In genomic region chr11:117986126-117987031, GRCm38 (mm10) we compare ENCODE assay signal across 8 mouse cellular contexts. TPM values are rescaled to one million over a fixed set of nuclear protein-coding genes. Genes with fewer than 3 reads are reported as not detected.
DNase-seq lines count a peak whose midpoint lies in the region; ATAC-seq and TF ChIP-seq lines count a peak whose summit lies in the region.

TSS of gene Pgs1 (plus strand) at chr11:117986292.

- no peaks in the 10 kb centered on the region for H3K36me3 ChIP-seq in C2C12 (ENCODE audit: control insufficient read depth, insufficient read depth)
- H3K36me3 ChIP-seq in heart, embryonic 11.5 days (ENCODE audit: control insufficient read depth, insufficient read depth, low read length) = no peaks in the 10 kb centered on the region
- no peaks in the 10 kb centered on the region for H3K36me3 ChIP-seq in kidney, embryonic 15.5 days
- H3K36me3 ChIP-seq in liver, embryonic 11.5 days (ENCODE audit: control insufficient read depth, insufficient read depth, low read length) = no peaks in the 10 kb centered on the region
- no peaks in the 10 kb centered on the region for H3K36me3 ChIP-seq in myocyte (ENCODE audit: control insufficient read depth, insufficient read depth)

- TF ChIP-seq CTCF in C2C12 (IDR thresholded peaks at IDR 0.05; ENCODE audit: control insufficient read depth, insufficient read depth, insufficient read length) = no peak

- H3K27me3 ChIP-seq in C2C12 (ENCODE audit: control insufficient read depth, insufficient read depth, insufficient read length) (no peaks in the 10 kb centered on the region), myocyte (ENCODE audit: control insufficient read depth, insufficient read depth, insufficient read length) (no peaks in the 10 kb centered on the region)
- no peaks in the 10 kb centered on the region for H3K27me3 ChIP-seq in heart, embryonic 11.5 days (ENCODE audit: control insufficient read depth, insufficient read depth, low read length)
- no peaks in the 10 kb centered on the region for H3K27me3 ChIP-seq in kidney, embryonic 15.5 days
- H3K27me3 ChIP-seq in liver, embryonic 11.5 days (replicated peaks; ENCODE audit: control insufficient read depth, insufficient read depth, low read length) = no peaks in the 10 kb centered on the region

- H3K79me2 ChIP-seq in C2C12 (ENCODE audit: control insufficient read depth, insufficient read depth) (peaks cover 46% of the 10 kb centered on the region), myocyte (ENCODE audit: control insufficient read depth, insufficient read depth) (peaks cover 41% of the 10 kb centered on the region)

- peak; percentile 73 for TF ChIP-seq POLR2A in myocyte (IDR thresholded peaks at IDR 0.05; ENCODE audit: insufficient read length, low read depth)

- H3K4me2 ChIP-seq in heart, embryonic 11.5 days = peak within 1 kb of the TSS; percentile 93
- peak within 1 kb of the TSS; percentile 90 for H3K4me2 ChIP-seq in kidney, embryonic 15.5 days
- peak within 1 kb of the TSS; percentile 71 for H3K4me2 ChIP-seq in liver, embryonic 11.5 days
- H3K4me2 ChIP-seq in myocyte (ENCODE audit: low read depth) = peak within 1 kb of the TSS; percentile 99

- H3K79me3 ChIP-seq in C2C12 (ENCODE audit: low read depth) = peaks cover 38% of the 10 kb centered on the region

- H3K9me3 ChIP-seq in heart, embryonic 11.5 days (replicated peaks; ENCODE audit: control insufficient read depth, low read length) = no peaks in the 10 kb centered on the region
- no peaks in the 10 kb centered on the region for H3K9me3 ChIP-seq in kidney, embryonic 15.5 days (replicated peaks)
- H3K9me3 ChIP-seq in liver, embryonic 11.5 days (ENCODE audit: control insufficient read depth, low read length) = no peaks in the 10 kb centered on the region

- H3K4me1 ChIP-seq in heart, embryonic 11.5 days (ENCODE audit: control insufficient read depth, insufficient read depth, low read length) = peaks cover 35% of the 10 kb centered on the region
- H3K4me1 ChIP-seq in kidney, embryonic 15.5 days = peaks cover 43% of the 10 kb centered on the region
- peaks cover 43% of the 10 kb centered on the region for H3K4me1 ChIP-seq in liver, embryonic 11.5 days (replicated peaks; ENCODE audit: control insufficient read depth, insufficient read depth, low read length)

- WGBS in heart, embryonic 11.5 days (ENCODE audit: insufficient replicate concordance) = 6% methylated on average over 51 of the region's 51 CpGs
- WGBS in kidney, embryonic 15.5 days = 6% methylated on average over 50 of the region's 51 CpGs
- 7% methylated on average over 51 of the region's 51 CpGs for WGBS in liver, embryonic 11.5 days

- peak; percentile 90 for ATAC-seq in erythroblast, adult 5-6 weeks (replicated peaks; ENCODE audit: low FRiP score, poor library complexity, severe bottlenecking)
- peak; percentile 64 for ATAC-seq in heart, embryonic 11.5 days (replicated peaks; ENCODE audit: insufficient number of reproducible peaks, low FRiP score, low TSS enrichment)
- ATAC-seq in kidney, embryonic 15.5 days (replicated peaks; ENCODE audit: low FRiP score) = peak; percentile 90
- ATAC-seq in liver, embryonic 11.5 days (replicated peaks; ENCODE audit: low FRiP score) = peak; percentile 82

- DNase-seq in brain, adult 2 months (ENCODE audit: low read depth, low spot score) = peak; percentile 96
- peak; percentile 91 for DNase-seq in liver, embryonic 11.5 days (ENCODE audit: low spot score)
- DNase-seq in spleen, postnatal 4 days (ENCODE audit: low spot score in 2 of 2) = peak; percentile 88 to 96

- peak within 1 kb of the TSS; percentile 46; the same call in 1 of the 2 replicates for H3K27ac ChIP-seq in heart, embryonic 11.5 days (ENCODE audit: low read depth, low read length)
- H3K27ac ChIP-seq in kidney, embryonic 15.5 days = peak within 1 kb of the TSS; percentile 52
- H3K27ac ChIP-seq in liver, embryonic 11.5 days (ENCODE audit: low read depth, low read length) = peak within 1 kb of the TSS; percentile 65

- peak within 1 kb of the TSS; percentile 92 for H3K4me3 ChIP-seq in C2C12 (ENCODE audit: insufficient read depth, poor library complexity, severe bottlenecking)
- peak within 1 kb of the TSS; percentile 100 for H3K4me3 ChIP-seq in heart, embryonic 11.5 days (ENCODE audit: low read depth, low read length)
- H3K4me3 ChIP-seq in kidney, embryonic 15.5 days (replicated peaks) = peak within 1 kb of the TSS; percentile 95
- H3K4me3 ChIP-seq in liver, embryonic 11.5 days (ENCODE audit: low read depth, low read length) = peak within 1 kb of the TSS; percentile 85
- peak within 1 kb of the TSS; percentile 53 for H3K4me3 ChIP-seq in myocyte

- peak within 1 kb of the TSS; percentile 88 for H3K9ac ChIP-seq in heart, embryonic 11.5 days (ENCODE audit: low read depth, low read length)
- H3K9ac ChIP-seq in kidney, embryonic 15.5 days = peak within 1 kb of the TSS; percentile 88
- peak within 1 kb of the TSS; percentile 87 for H3K9ac ChIP-seq in liver, embryonic 11.5 days (ENCODE audit: low read depth, low read length)

- peak within 1 kb of the TSS; percentile 96 for H3ac ChIP-seq in C2C12 (ENCODE audit: control insufficient read depth, insufficient read length, low read depth)
- H3ac ChIP-seq in myocyte (ENCODE audit: control insufficient read depth, insufficient read length) = peak within 1 kb of the TSS; percentile 80

TF ChIP-seq in C2C12, 6 proteins besides CTCF, POLR2A, EP300 and RAD21:
- TF ChIP-seq MYOD1 (IDR thresholded peaks at IDR 0.05; ENCODE audit: control insufficient read depth, insufficient read length, low read depth) = peak; percentile 88
- TF ChIP-seq CEBPB (IDR thresholded peaks at IDR 0.05; ENCODE audit: low read depth) = no peak

TF ChIP-seq in myocyte, 11 proteins besides CTCF, POLR2A, EP300 and RAD21:
- no peak for TF ChIP-seq CEBPB (IDR thresholded peaks at IDR 0.05; ENCODE audit: insufficient read depth, poor library complexity, severe bottlenecking)
- peak; percentile 46 for TF ChIP-seq E2F4 (IDR thresholded peaks at IDR 0.05; ENCODE audit: insufficient read depth)
- TF ChIP-seq MYOG (IDR thresholded peaks at IDR 0.05; ENCODE audit: control insufficient read depth in 1 of 3, insufficient read depth in 1 of 3, insufficient read length in 2 of 3, low read depth in 2 of 3) = peak; percentile 96 to 98 (median 98)
- TF ChIP-seq TCF12 (IDR thresholded peaks at IDR 0.05; ENCODE audit: insufficient read depth, poor library complexity, severe bottlenecking) = no peak
- TF ChIP-seq POLR2AphosphoS2 (IDR thresholded peaks at IDR 0.05; ENCODE audit: insufficient read length, low read depth) = peak; percentile 72
- TF ChIP-seq MYOD1 (IDR thresholded peaks at IDR 0.05; ENCODE audit: control insufficient read depth in 1 of 3, insufficient read length in 2 of 3, low read depth in 2 of 3) = peak in 2 of 3 experiments; percentile 96 to 98
- peak; percentile 43 for TF ChIP-seq TCF3 (IDR thresholded peaks at IDR 0.05; ENCODE audit: insufficient read length, low read depth)

RNA-seq across cellular contexts. Expression of gene Pgs1, which starts in this region (rescaled TPM):
- polyA plus RNA-seq in C2C12 (2012; fragmentation: generic; extraction: Trizol) = 65.8 TPM
- total RNA-seq in erythroblast, adult 5-6 weeks (2015; ENCODE audit: low replicate concordance) = 9.2 and 14.6 TPM in 2 replicates
- 20.8 and 32.9 TPM in 2 replicates for total RNA-seq in erythroblast, adult 5-6 weeks (2017; ENCODE audit: low replicate concordance)
- 26.5 and 27.4 TPM in 2 replicates for polyA plus RNA-seq in heart, embryonic 11.5 days (2014; fragmentation: Nextera tagmentation; extraction: Ambion mirVana)
- polyA plus RNA-seq in kidney, embryonic 15.5 days (2015; fragmentation: Nextera tagmentation; extraction: Ambion mirVana) = 34.1 and 38.9 TPM in 2 replicates
- 31.5 and 31.9 TPM in 2 replicates for polyA plus RNA-seq in liver, embryonic 11.5 days (2014; fragmentation: Nextera tagmentation; extraction: Ambion mirVana)
- 61.6 TPM for polyA plus RNA-seq in myocyte (2012; fragmentation: generic; extraction: Trizol)

Comparison
In these comparisons a context has a peak if more than half of its experiments do, and no peak if none do; other contexts are left out.
1. Peak in every context shown above with its lines: DNase-seq, ATAC-seq, H3K4me3 ChIP-seq and H3K27ac ChIP-seq.